Mouse (Mus musculus) cerebellum, adult 18-20 months (tissue): ENCODE results near the gene Plcxd2.

Experiments
- DNase-seq, 2 experiments: peaks; one replicate each; pipeline ENCODE4 v3.0.0; 2021

Gene Plcxd2

GRCm38 (mm10) chr16:45936521-45936920 is 73.5 kb downstream of the Plcxd2 start:
- DNase-seq, result no peak

DNA sequence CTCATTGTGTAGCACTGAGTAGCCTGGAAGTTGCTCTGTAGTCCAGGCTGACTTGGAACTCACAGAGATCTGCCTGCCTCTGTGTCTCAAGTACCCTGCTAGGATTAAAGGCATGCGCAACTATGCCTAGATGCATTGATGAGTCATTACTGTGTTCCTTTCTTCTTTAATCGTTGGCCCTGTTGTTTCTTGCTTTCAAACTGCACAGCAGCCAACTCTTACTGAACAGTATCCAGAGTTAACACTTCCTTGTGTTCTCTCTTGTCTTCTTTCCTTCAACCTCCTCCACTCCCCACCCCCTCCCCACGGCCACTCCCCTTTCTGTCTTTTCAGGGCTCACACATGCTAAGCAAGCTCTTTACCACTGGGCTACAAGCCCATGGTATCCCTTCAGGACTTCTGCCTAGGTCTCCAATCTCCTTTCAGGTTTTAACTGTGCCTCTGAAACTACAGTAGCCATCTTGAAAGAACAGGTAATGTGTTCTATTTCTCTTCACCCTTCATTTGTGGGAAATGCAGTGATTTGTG is 74.0 kb downstream of the Plcxd2 start:
- DNase-seq, result no peak

DNA sequence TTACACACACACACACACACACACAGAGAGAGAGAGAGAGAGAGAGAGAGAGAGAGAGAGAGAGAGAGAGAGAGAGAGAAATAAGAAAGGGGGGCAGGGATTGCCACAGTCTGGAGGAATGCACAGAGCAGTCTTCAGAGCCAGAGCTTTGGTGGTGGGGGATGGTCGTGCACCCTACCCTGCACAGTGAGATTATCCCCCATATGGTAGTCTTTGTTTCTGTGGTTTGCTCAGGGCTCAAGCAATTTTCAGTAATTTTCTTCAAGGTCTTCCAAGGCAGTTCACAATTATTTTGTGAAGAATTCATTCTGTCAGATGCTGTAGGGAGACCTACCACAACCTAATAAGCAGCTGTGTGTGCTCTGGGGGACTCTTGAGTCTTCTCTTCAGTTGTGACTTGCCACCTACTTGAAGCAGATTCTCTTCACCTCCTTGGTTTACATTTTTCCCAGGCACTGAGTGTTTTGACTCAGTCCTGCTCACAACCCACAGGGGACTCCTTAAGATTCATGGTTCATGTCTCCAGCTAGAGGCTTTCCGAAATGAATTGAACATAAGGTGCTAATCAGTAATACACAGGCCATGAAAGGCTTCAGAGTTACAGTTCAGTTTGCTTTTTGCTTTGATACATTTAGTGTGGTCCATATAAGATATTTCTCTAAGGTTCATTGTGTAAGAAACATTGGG is 75.2 kb downstream of the Plcxd2 start:
- DNase-seq, result no peak

DNA sequence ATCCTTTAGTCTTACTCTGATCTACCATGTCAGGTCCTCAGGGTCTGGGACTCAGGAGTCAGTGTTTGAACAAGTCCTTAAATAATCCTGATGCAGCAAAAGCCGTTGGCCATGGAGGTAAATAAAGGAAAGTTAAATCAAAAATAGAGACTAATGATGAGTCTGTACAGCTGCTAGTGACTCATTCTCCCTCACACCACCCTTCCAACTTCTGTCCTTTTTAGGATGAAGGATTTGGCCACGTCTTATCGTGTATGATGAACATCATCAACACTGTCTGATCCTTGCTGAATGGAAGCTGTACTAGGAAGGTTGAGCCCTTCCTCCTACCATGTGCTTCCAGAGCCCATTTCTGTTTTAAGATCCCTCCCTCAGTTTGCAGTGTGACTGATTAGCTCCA is 79.7 kb downstream of the Plcxd2 start:
- no peak for DNase-seq

DNA sequence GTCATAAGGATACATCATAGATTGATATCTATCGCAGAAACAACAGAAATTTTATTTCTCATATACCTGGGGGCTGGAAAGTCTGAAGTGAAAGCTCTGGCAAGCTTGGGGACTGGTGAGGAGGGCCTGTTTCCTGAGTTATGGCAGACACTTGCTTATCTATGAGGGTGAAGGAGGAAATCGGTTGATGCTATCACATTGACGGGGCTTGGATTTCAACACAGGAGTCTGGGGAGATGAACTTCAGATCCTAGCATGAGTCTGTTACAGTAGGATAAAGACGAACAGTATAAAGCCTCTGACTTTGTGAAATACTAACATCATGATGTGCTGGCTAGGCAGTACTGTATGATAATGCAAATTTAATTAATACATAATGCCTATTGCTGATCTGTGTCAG is 81.9 kb downstream of the Plcxd2 start:
- DNase-seq, result no peak

DNA sequence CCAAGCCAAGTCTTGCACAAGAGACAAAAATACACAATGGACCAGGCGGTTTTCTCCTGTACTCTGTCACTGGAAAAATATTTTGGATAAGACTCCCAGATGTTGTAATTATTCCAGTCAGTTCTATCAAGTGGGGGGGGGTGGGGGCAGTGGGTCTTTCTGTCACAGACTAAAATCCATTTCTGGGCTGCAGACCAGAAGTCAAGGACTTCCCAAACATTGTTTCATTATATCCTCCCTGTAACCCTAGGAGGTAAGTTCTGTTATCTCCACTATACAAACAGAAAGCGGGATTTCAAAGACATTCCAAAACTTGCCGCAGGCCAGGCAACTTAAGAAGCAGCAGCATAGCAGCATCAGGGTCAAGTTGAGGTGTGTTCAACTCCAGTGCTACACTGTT is 82.4 kb downstream of the Plcxd2 start:
- no peak for DNase-seq

DNA sequence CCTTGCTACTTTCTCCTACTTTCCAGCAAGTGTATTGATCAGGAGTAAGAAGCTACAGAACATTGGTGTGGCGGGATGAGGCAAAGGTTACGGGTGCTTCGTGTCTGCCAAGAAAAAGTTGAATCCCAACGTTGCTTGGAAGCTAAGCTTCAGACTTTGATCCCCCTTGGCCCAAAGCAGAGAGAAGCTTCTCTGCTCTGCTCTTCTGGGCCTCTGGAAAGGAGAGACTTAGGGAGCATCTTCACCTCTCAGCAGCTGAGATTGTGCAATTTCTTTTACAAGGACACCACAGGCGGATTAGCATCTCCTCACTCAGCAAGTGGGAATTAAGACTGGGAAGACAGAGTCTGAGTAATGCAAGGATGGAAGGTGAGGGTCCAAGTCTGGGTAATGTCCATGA is 83.1 kb downstream of the Plcxd2 start:
- DNase-seq, result no peak

GRCm38 (mm10) chr16:45923731-45924424 is 86.1 kb downstream of the Plcxd2 start:
- DNase-seq, result no peak

- no peak for DNase-seq
Observed at GRCm38 (mm10) chr16:45922546-45923229, 87.3 kb downstream of the Plcxd2 start.

GRCm38 (mm10) chr16:45919572-45919971 is 90.4 kb downstream of the Plcxd2 start:
- no peak for DNase-seq
